In the genomic region with DNA sequence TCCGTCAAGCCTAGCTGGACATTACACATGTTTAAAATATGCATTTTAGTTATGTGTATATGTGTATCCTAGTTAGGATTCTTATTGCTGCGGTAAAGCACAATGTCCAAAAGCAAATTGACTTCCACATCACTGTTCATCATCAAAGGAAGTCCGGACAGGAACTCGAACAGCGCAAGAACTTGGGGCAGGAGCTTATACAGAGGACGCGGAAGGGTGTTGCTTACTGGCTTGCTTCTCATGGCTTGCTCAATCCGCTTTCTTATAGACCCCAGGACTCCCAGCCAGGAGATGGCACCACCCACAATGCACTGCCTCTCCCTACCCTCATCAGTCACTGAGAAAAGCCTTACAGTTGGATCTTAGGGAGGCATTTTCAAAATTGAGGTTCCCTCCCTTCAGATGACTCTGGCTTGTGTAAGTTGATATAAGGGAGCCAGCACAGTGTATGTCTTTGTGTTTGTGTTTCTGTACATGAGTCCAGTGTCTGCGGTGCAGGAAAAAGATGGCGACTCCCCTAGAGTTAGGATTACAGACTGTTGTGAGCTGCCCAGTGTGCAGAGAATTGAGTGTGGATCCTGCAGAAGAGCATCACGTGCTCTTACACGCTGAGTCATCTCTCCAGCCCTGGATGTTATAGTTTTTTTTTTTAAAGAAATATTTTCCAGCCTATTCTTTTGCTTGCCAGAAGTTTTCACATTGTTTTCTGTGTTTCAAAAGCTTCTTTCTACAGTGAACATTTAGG, we compare ENCODE assay signal across 10 mouse cellular contexts.
A peak's percentile ranks its signal among the peaks of the same experiment; 100 is the strongest.
DNase-seq lines count a peak whose midpoint lies in the region; ATAC-seq and TF ChIP-seq lines count a peak whose summit lies in the region.
"Had no signal": no experiment of that assay in that cellular context is flagged by ENCODE, and none has a peak within 500 bp of the region (broad histone marks: within the 10 kb centered on the region; RNA-seq: fewer than 3 reads in every experiment).

No protein-coding gene starts in this region.

- no peak for TF ChIP-seq POLR2A in heart, adult 2 months (IDR thresholded peaks at IDR 0.05; ENCODE audit: insufficient read depth, low read depth, low read length)

- ATAC-seq in lung, embryonic 14.5 days (ENCODE audit: insufficient read depth): no peak
- no peak for ATAC-seq in embryonic facial prominence, embryonic 14.5 days (ENCODE audit: low read depth)
- no peak for ATAC-seq in stomach, embryonic 15.5 days (ENCODE audit: insufficient read depth, low FRiP score, low read depth)
- ATAC-seq: midbrain, embryonic 13.5 days had no signal

- no peaks in the 10 kb centered on the region for H3K9me3 ChIP-seq in lung, embryonic 14.5 days (ENCODE audit: low read depth, low read length)
- peaks cover 12% of the 10 kb centered on the region; the same call in 1 of the 2 replicates for H3K9me3 ChIP-seq in embryonic facial prominence, embryonic 14.5 days (ENCODE audit: control insufficient read depth, low read length)
- H3K9me3 ChIP-seq in stomach, embryonic 15.5 days: no peaks in the 10 kb centered on the region

- peaks cover 5% of the 10 kb centered on the region; the same call in 1 of the 2 replicates for H3K36me3 ChIP-seq in heart, adult 2 months (ENCODE audit: control insufficient read depth, insufficient read depth, low read length)
- H3K36me3 ChIP-seq in lung, embryonic 14.5 days (ENCODE audit: insufficient read depth): no peaks in the 10 kb centered on the region
- H3K36me3 ChIP-seq in embryonic facial prominence, embryonic 14.5 days (ENCODE audit: control insufficient read depth, insufficient read depth, low read length): no peaks in the 10 kb centered on the region
- no peaks in the 10 kb centered on the region for H3K36me3 ChIP-seq in stomach, embryonic 15.5 days
- H3K36me3 ChIP-seq: midbrain, embryonic 13.5 days had no signal

- WGBS in heart, adult 2 months: 52% methylated on average over 12 of the region's 12 CpGs
- 69% methylated on average over 12 of the region's 12 CpGs for WGBS in lung, embryonic 14.5 days
- 62% methylated on average over 12 of the region's 12 CpGs for WGBS in embryonic facial prominence, embryonic 14.5 days
- 73% methylated on average over 12 of the region's 12 CpGs for WGBS in stomach, embryonic 15.5 days

- H3K4me2 ChIP-seq in lung, embryonic 14.5 days: no peak overlapping the region
- H3K4me2 ChIP-seq in embryonic facial prominence, embryonic 14.5 days (ENCODE audit: low read depth, low read length): no peak overlapping the region
- no peak overlapping the region for H3K4me2 ChIP-seq in stomach, embryonic 15.5 days
- H3K4me2 ChIP-seq: midbrain, embryonic 13.5 days had no signal

- intact Hi-C loops in heart, adult 2 months (cut with DNase I): loop anchor here (5.0 kb wide), 2 partner anchors 220 to 295 kb away; a partner anchor contains a TSS
- intact Hi-C loops in heart, postnatal 36 days (cut with DNase I): loop anchor here (2.0 to 5.0 kb wide), 2 partner anchors 225 to 295 kb away; no protein-coding TSS in a partner anchor

- no peaks in the 10 kb centered on the region for H3K27me3 ChIP-seq in heart, adult 2 months (ENCODE audit: control insufficient read depth, insufficient read depth, low read length)
- H3K27me3 ChIP-seq in lung, embryonic 14.5 days (ENCODE audit: insufficient read depth, low read length): no peaks in the 10 kb centered on the region
- no peaks in the 10 kb centered on the region for H3K27me3 ChIP-seq in embryonic facial prominence, embryonic 14.5 days (replicated peaks; ENCODE audit: control insufficient read depth, insufficient read depth, low read length)
- no peaks in the 10 kb centered on the region for H3K27me3 ChIP-seq in stomach, embryonic 15.5 days (replicated peaks)
- H3K27me3 ChIP-seq: midbrain, embryonic 13.5 days had no signal

- TF ChIP-seq EP300 in heart, adult 2 months (IDR thresholded peaks at IDR 0.05; ENCODE audit: insufficient read depth, low read depth, low read length): no peak

- H3K27ac ChIP-seq in heart, adult 2 months: peak overlapping the region; percentile 11; the same call in 1 of the 2 replicates
- H3K27ac ChIP-seq in lung, embryonic 14.5 days (ENCODE audit: low read depth): peak overlapping the region; percentile 93
- H3K27ac ChIP-seq in embryonic facial prominence, embryonic 14.5 days (replicated peaks; ENCODE audit: low read depth, low read length): peak overlapping the region; percentile 92
- H3K27ac ChIP-seq in stomach, embryonic 15.5 days: peak overlapping the region; percentile 40; the same call in 1 of the 2 replicates
- H3K27ac ChIP-seq: left cerebral cortex, adult 2 months had no signal

- H3K79me2 ChIP-seq in heart, adult 2 months (replicated peaks; ENCODE audit: control insufficient read depth, insufficient read depth, low read length): no peaks in the 10 kb centered on the region

- peak in 1 of 2 experiments; percentile 9 for DNase-seq in heart, adult 2 months
- DNase-seq in heart, postnatal 36 days: no peak
- DNase-seq in lung, embryonic 14.5 days: peak; percentile 32
- no peak for DNase-seq in lung, postnatal 25 days (ENCODE audit: low spot score)
- DNase-seq in embryonic facial prominence, embryonic 14.5 days (ENCODE audit: low spot score): no peak
- no peak for DNase-seq in cerebellum, postnatal 36 days
- DNase-seq in spleen, adult 12 weeks (ENCODE audit: low spot score): no peak

- TF ChIP-seq CTCF in heart, adult 2 months (IDR thresholded peaks at IDR 0.05): no peak
- no peak for TF ChIP-seq CTCF in lung, embryonic 14.5 days (IDR thresholded peaks at IDR 0.05; ENCODE audit: low read depth)

- no peak overlapping the region for H3K9ac ChIP-seq in heart, adult 2 months (ENCODE audit: low read depth, low read length)
- no peak overlapping the region for H3K9ac ChIP-seq in lung, embryonic 14.5 days
- no peak overlapping the region for H3K9ac ChIP-seq in embryonic facial prominence, embryonic 14.5 days (ENCODE audit: low read depth, low read length)
- H3K9ac ChIP-seq in stomach, embryonic 15.5 days: no peak overlapping the region
- H3K9ac ChIP-seq: midbrain, embryonic 13.5 days had no signal

- peaks cover 5% of the 10 kb centered on the region for H3K4me1 ChIP-seq in heart, adult 2 months (ENCODE audit: control insufficient read depth, insufficient read depth, low read length)
- peaks cover 26% of the 10 kb centered on the region for H3K4me1 ChIP-seq in lung, embryonic 14.5 days (ENCODE audit: insufficient read depth)
- peaks cover 41% of the 10 kb centered on the region for H3K4me1 ChIP-seq in embryonic facial prominence, embryonic 14.5 days (ENCODE audit: control insufficient read depth, insufficient read depth, low read length)
- H3K4me1 ChIP-seq in stomach, embryonic 15.5 days: peaks cover 20% of the 10 kb centered on the region; the same call in 1 of the 2 replicates

- H3K4me3 ChIP-seq in heart, adult 2 months: no peak overlapping the region
- H3K4me3 ChIP-seq in lung, embryonic 14.5 days (ENCODE audit: low read depth, low read length): no peak overlapping the region
- no peak overlapping the region for H3K4me3 ChIP-seq in embryonic facial prominence, embryonic 14.5 days (ENCODE audit: low read depth, low read length)
- H3K4me3 ChIP-seq in stomach, embryonic 15.5 days (replicated peaks): no peak overlapping the region
- H3K4me3 ChIP-seq: left cerebral cortex, adult 2 months; midbrain, embryonic 13.5 days had no signal

Comparison
In these comparisons a context has a peak if more than half of its experiments do, and no peak if none do; other contexts are left out.
1. H3K27ac ChIP-seq: peak in every context shown above with its lines; median percentile 93 in lung, embryonic 14.5 days; 92 in embryonic facial prominence, embryonic 14.5 days; 40 in stomach, embryonic 15.5 days; 11 in heart, adult 2 months.